Mouse (Mus musculus): ENCODE results near the gene Vmn1r41. TPM values are rescaled to one million over a fixed set of nuclear protein-coding genes. Genes with fewer than 3 reads are reported as not detected.
A peak's percentile ranks its signal among the peaks of the same experiment; 100 is the strongest.

Gene Vmn1r41
- not detected in 2 replicates for polyA plus RNA-seq (2015; fragmentation: Nextera tagmentation; extraction: Ambion mirVana)

DNA sequence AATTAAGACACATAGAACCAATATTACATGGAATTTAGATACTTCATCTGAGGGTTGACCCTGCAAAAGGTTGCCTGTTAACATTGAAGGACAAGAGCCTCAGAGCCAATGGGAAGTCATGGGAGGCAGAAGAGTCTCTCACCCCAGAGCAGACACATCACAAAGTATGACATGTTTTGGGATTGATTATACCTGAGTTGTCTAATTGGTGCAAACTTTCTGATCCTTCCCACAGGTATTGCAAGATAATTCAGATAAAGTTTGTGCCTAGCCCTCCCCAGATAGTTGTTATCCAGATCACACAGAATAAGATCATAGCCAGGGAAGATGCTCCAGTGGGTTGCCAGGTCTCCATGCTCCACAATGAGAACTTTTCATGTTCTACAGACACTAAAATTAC lies at the start of gene Vmn1r41:
Gene Vmn1r41, plus strand, starts transcription at position 301 of the 400 bp plus-strand sequence.
- TF ChIP-seq EP300 (optimal IDR thresholded peaks at IDR 0.05) (no peak), CTCF (IDR thresholded peaks at IDR 0.05; ENCODE audit: low read depth) (no peak)
- DNase-seq (ENCODE audit: low spot score) (no peak), ATAC-seq (ENCODE audit: low FRiP score, low TSS enrichment) (no peak)
- Histone ChIP-seq H3K27ac (replicated peaks) (no peak within 1 kb of the TSS), H3K4me2 (replicated peaks; ENCODE audit: low read depth) (no peak within 1 kb of the TSS), H3K4me3 (ENCODE audit: low read depth, low read length) (no peak within 1 kb of the TSS), H3K9ac (ENCODE audit: low read length) (no peak within 1 kb of the TSS), H3K27me3 (ENCODE audit: control insufficient read depth, insufficient read depth, low read length) (no peaks in the 10 kb centered on the region), H3K36me3 (ENCODE audit: control insufficient read depth, insufficient read depth, low read length) (no peaks in the 10 kb centered on the region), H3K9me3 (ENCODE audit: control insufficient read depth, low read length) (no peaks in the 10 kb centered on the region), H3K4me1 (replicated peaks; ENCODE audit: control insufficient read depth, insufficient read depth) (no peaks in the 10 kb centered on the region)

DNA sequence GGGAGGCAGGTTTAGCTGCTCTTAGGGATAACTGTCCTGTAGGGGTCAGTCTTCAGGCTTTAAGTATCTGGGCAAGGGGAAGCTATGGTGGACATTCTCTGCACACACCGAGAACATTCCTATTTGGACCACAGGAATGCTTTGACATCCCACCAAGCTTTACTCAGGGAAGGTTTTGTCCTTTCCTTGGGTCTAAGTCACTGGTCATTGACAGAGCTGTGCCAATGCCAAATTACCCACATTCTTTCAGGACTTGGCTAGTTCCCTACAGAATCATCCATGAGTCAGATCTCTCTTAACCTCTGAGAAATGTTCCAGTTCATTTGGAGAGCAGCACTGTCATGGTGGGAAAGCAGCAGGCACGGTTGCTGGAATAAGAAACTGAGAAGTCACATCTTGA lies 33.9 kb upstream of the Vmn1r41 start:
- Histone ChIP-seq H3K4me2 (replicated peaks; ENCODE audit: low read depth) (no peak overlapping the region), H3K27ac (replicated peaks) (no peak overlapping the region), H3K4me1 (replicated peaks; ENCODE audit: control insufficient read depth, insufficient read depth) (no peaks in the 10 kb centered on the region), H3K36me3 (ENCODE audit: control insufficient read depth, insufficient read depth, low read length) (no peaks in the 10 kb centered on the region), H3K9ac (ENCODE audit: low read length) (no peak overlapping the region), H3K9me3 (ENCODE audit: control insufficient read depth, low read length) (no peaks in the 10 kb centered on the region), H3K4me3 (ENCODE audit: low read depth, low read length) (no peak overlapping the region), H3K27me3 (ENCODE audit: control insufficient read depth, insufficient read depth, low read length) (no peaks in the 10 kb centered on the region)
- TF ChIP-seq EP300 (optimal IDR thresholded peaks at IDR 0.05) (no peak), CTCF (IDR thresholded peaks at IDR 0.05; ENCODE audit: low read depth) (no peak)
- no peak for ATAC-seq (ENCODE audit: low FRiP score, low TSS enrichment)
- 69% methylated on average over 2 of the region's 2 CpGs for WGBS
- DNase-seq (ENCODE audit: low spot score), result no peak

- no peak for TF ChIP-seq CTCF (IDR thresholded peaks at IDR 0.05; ENCODE audit: low read depth)
- no peak for TF ChIP-seq EP300 (optimal IDR thresholded peaks at IDR 0.05)
Measured at GRCm38 (mm10) chr6:89707240-89707639, 33.3 kb upstream of the Vmn1r41 start, which contains the start of gene Vmn1r40. Gene Vmn1r40, plus strand, starts transcription at chr6:89707540.

GRCm38 (mm10) chr6:89718051-89718450 lies 22.5 kb upstream of the Vmn1r41 start:
- no peaks in the 10 kb centered on the region for H3K4me1 ChIP-seq (replicated peaks; ENCODE audit: control insufficient read depth, insufficient read depth)
- H3K9me3 ChIP-seq (ENCODE audit: control insufficient read depth, low read length), result no peaks in the 10 kb centered on the region
- H3K36me3 ChIP-seq (ENCODE audit: control insufficient read depth, insufficient read depth, low read length), result no peaks in the 10 kb centered on the region
- H3K4me3 ChIP-seq (ENCODE audit: low read depth, low read length), result no peak overlapping the region
- H3K4me2 ChIP-seq (replicated peaks; ENCODE audit: low read depth), result no peak overlapping the region
- TF ChIP-seq CTCF (IDR thresholded peaks at IDR 0.05; ENCODE audit: low read depth) (no peak), EP300 (optimal IDR thresholded peaks at IDR 0.05) (no peak)
- no peak overlapping the region for H3K27ac ChIP-seq (replicated peaks)
- H3K9ac ChIP-seq (ENCODE audit: low read length), result no peak overlapping the region
- H3K27me3 ChIP-seq (ENCODE audit: control insufficient read depth, insufficient read depth, low read length), result no peaks in the 10 kb centered on the region
- ATAC-seq (ENCODE audit: low FRiP score, low TSS enrichment) (no peak), DNase-seq (ENCODE audit: low spot score) (no peak)

More at GRCm38 (mm10) chr6:89707240-89707639, 33.3 kb upstream of the Vmn1r41 start, which contains the start of gene Vmn1r40:
- H3K36me3 ChIP-seq (ENCODE audit: control insufficient read depth, insufficient read depth, low read length), result no peaks in the 10 kb centered on the region
- ATAC-seq (ENCODE audit: low FRiP score, low TSS enrichment) (no peak), DNase-seq (ENCODE audit: low spot score) (no peak)
- H3K27me3 ChIP-seq (ENCODE audit: control insufficient read depth, insufficient read depth, low read length), result no peaks in the 10 kb centered on the region
- no peak within 1 kb of the TSS for H3K4me3 ChIP-seq (ENCODE audit: low read depth, low read length)
- WGBS, result 81% methylated on average over 4 of the region's 4 CpGs
- no peak within 1 kb of the TSS for H3K9ac ChIP-seq (ENCODE audit: low read length)
- no peak within 1 kb of the TSS for H3K4me2 ChIP-seq (replicated peaks; ENCODE audit: low read depth)
- no peak within 1 kb of the TSS for H3K27ac ChIP-seq (replicated peaks)
- H3K9me3 ChIP-seq (ENCODE audit: control insufficient read depth, low read length), result no peaks in the 10 kb centered on the region
- no peaks in the 10 kb centered on the region for H3K4me1 ChIP-seq (replicated peaks; ENCODE audit: control insufficient read depth, insufficient read depth)

- no peak for DNase-seq (ENCODE audit: low spot score)
- TF ChIP-seq CTCF (IDR thresholded peaks at IDR 0.05; ENCODE audit: low read depth), result no peak
- no peak for TF ChIP-seq EP300 (optimal IDR thresholded peaks at IDR 0.05)
- Histone ChIP-seq H3K9ac (ENCODE audit: low read length) (no peak overlapping the region), H3K27me3 (ENCODE audit: control insufficient read depth, insufficient read depth, low read length) (no peaks in the 10 kb centered on the region), H3K4me2 (replicated peaks; ENCODE audit: low read depth) (no peak overlapping the region), H3K27ac (replicated peaks) (no peak overlapping the region), H3K36me3 (ENCODE audit: control insufficient read depth, insufficient read depth, low read length) (no peaks in the 10 kb centered on the region), H3K4me3 (ENCODE audit: low read depth, low read length) (no peak overlapping the region), H3K4me1 (replicated peaks; ENCODE audit: control insufficient read depth, insufficient read depth) (no peaks in the 10 kb centered on the region), H3K9me3 (ENCODE audit: control insufficient read depth, low read length) (no peaks in the 10 kb centered on the region)
- peak; percentile 79 for ATAC-seq (ENCODE audit: low FRiP score, low TSS enrichment)
Measured at GRCm38 (mm10) chr6:89742811-89743210, 2.2 kb downstream of the Vmn1r41 start.

- Histone ChIP-seq H3K27ac (replicated peaks) (no peak overlapping the region), H3K9ac (ENCODE audit: low read length) (no peak overlapping the region), H3K4me2 (replicated peaks; ENCODE audit: low read depth) (no peak overlapping the region), H3K4me3 (ENCODE audit: low read depth, low read length) (no peak overlapping the region), H3K27me3 (ENCODE audit: control insufficient read depth, insufficient read depth, low read length) (no peaks in the 10 kb centered on the region), H3K9me3 (ENCODE audit: control insufficient read depth, low read length) (no peaks in the 10 kb centered on the region), H3K4me1 (replicated peaks; ENCODE audit: control insufficient read depth, insufficient read depth) (no peaks in the 10 kb centered on the region), H3K36me3 (ENCODE audit: control insufficient read depth, insufficient read depth, low read length) (no peaks in the 10 kb centered on the region)
- ATAC-seq (ENCODE audit: low FRiP score, low TSS enrichment) (no peak), DNase-seq (ENCODE audit: low spot score) (no peak)
- TF ChIP-seq CTCF (IDR thresholded peaks at IDR 0.05; ENCODE audit: low read depth) (no peak), EP300 (optimal IDR thresholded peaks at IDR 0.05) (no peak)
Measured at GRCm38 (mm10) chr6:89790231-89790630, 49.7 kb downstream of the Vmn1r41 start.

Other genes starting within 250 kb of the Vmn1r41 start
- 19.5 and 22.7 TPM in 2 replicates for gene Chchd6, start 145.1 kb upstream of the Vmn1r41 start, polyA plus RNA-seq (2015; fragmentation: Nextera tagmentation; extraction: Ambion mirVana)
- gene Txnrd3, start 96.8 kb upstream of the Vmn1r41 start, polyA plus RNA-seq (2015; fragmentation: Nextera tagmentation; extraction: Ambion mirVana), result 11.5 and 11.7 TPM in 2 replicates
- gene Vmn1r40, start 33.2 kb upstream of the Vmn1r41 start, polyA plus RNA-seq (2015; fragmentation: Nextera tagmentation; extraction: Ambion mirVana), result not detected in 2 replicates
- not detected in 2 replicates for gene Vmn1r42, start 135.6 kb downstream of the Vmn1r41 start, polyA plus RNA-seq (2015; fragmentation: Nextera tagmentation; extraction: Ambion mirVana)
- 0.11 and 0.12 TPM in 2 replicates for gene Vmn1r43, start 135.6 kb downstream of the Vmn1r41 start, polyA plus RNA-seq (2015; fragmentation: Nextera tagmentation; extraction: Ambion mirVana)
- gene Vmn1r44, start 142.9 kb downstream of the Vmn1r41 start, polyA plus RNA-seq (2015; fragmentation: Nextera tagmentation; extraction: Ambion mirVana), result not detected in 2 replicates
- 0.05 TPM in 1 of 2 replicates, not detected in the other for gene Vmn1r45, start 199.8 kb downstream of the Vmn1r41 start, polyA plus RNA-seq (2015; fragmentation: Nextera tagmentation; extraction: Ambion mirVana)
- 0.01 TPM in 1 of 2 replicates, not detected in the other for gene Vmn1r46, start 228.5 kb downstream of the Vmn1r41 start, polyA plus RNA-seq (2015; fragmentation: Nextera tagmentation; extraction: Ambion mirVana)